Mouse (Mus musculus): ENCODE results near the gene Rplp2. TPM values are rescaled to one million over a fixed set of nuclear protein-coding genes. Genes with fewer than 3 reads are reported as not detected.

Rplp2 gene
- polyA plus RNA-seq, 1 experiment from 2014 or later, result 1,266 TPM

DNA sequence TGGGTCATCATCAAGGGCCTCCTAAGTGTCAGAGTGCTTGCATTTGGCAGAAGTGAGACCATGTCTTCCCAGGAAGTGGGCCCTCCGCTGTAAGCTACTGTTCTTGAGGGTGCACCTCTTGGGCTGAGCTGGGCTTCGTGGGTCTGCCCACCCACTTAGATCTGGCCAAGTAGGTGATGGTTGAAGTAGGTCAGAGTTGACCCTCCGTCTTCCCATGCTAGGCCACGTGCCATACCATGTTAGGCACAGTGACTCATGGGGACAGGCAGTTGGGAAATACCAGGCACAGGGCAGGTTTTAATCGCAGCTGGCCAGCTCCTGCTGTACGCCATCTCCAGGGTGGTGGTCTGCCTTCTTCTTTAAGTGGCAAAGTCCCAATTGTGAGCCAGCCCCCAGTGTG lies 9.6 kb downstream of the Rplp2 start:
- no peak overlapping the region for H3K4me2 ChIP-seq (ENCODE audit: low read depth, low read length)
- peaks cover 36% of the 10 kb centered on the region for H3K4me1 ChIP-seq (replicated peaks; ENCODE audit: control insufficient read depth, insufficient read depth, low read length)
- H3K4me3 ChIP-seq (ENCODE audit: low read length), result no peak overlapping the region
- peaks cover 9% of the 10 kb centered on the region for H3K27me3 ChIP-seq (ENCODE audit: control insufficient read depth, insufficient read depth, low read depth, low read length)
- H3K9me3 ChIP-seq (ENCODE audit: control insufficient read depth, low read length), result no peaks in the 10 kb centered on the region
- H3K36me3 ChIP-seq (ENCODE audit: control insufficient read depth, insufficient read depth, low read length), result peaks cover 10% of the 10 kb centered on the region; the same call in 1 of the 2 replicates
- ATAC-seq (ENCODE audit: low read depth), result no peak
- no peak overlapping the region for H3K9ac ChIP-seq (ENCODE audit: low read length)
- 81% methylated on average over 6 of the region's 6 CpGs for WGBS
- no peak overlapping the region for H3K27ac ChIP-seq (ENCODE audit: low read length)

DNA sequence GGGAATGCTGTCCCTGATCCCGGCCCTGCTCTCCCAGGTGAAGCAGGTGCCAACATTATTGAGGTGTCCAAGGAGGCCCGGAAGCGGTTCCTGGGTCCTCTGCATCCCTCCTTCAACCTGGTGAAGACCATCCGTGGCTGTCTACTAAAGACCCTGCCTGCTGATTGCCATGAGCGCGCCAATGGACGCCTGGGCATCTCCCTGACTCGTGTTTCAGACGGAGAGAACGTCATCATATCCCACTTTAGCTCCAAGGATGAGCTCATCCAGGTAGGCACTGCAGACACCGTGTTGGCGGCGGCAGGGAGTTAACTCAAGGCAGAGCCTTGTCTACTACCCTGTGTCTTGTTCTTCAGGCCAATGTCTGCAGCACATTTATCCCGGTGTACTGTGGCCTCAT lies 10.1 kb downstream of the Rplp2 start:
- ATAC-seq (ENCODE audit: low read depth), result no peak
- peaks cover 14% of the 10 kb centered on the region for H3K27me3 ChIP-seq (ENCODE audit: control insufficient read depth, insufficient read depth, low read depth, low read length)
- H3K4me2 ChIP-seq (ENCODE audit: low read depth, low read length), result no peak overlapping the region
- H3K4me3 ChIP-seq (ENCODE audit: low read length), result no peak overlapping the region
- H3K9ac ChIP-seq (ENCODE audit: low read length), result no peak overlapping the region
- 94% methylated on average over 14 of the region's 14 CpGs for WGBS
- H3K36me3 ChIP-seq (ENCODE audit: control insufficient read depth, insufficient read depth, low read length), result 0 out of 2 replicates have a peak, but pooled peaks cover 6% of the 10 kb centered on the region
- H3K9me3 ChIP-seq (ENCODE audit: control insufficient read depth, low read length), result no peaks in the 10 kb centered on the region
- no peak overlapping the region for H3K27ac ChIP-seq (ENCODE audit: low read length)
- peaks cover 41% of the 10 kb centered on the region for H3K4me1 ChIP-seq (replicated peaks; ENCODE audit: control insufficient read depth, insufficient read depth, low read length)

DNA sequence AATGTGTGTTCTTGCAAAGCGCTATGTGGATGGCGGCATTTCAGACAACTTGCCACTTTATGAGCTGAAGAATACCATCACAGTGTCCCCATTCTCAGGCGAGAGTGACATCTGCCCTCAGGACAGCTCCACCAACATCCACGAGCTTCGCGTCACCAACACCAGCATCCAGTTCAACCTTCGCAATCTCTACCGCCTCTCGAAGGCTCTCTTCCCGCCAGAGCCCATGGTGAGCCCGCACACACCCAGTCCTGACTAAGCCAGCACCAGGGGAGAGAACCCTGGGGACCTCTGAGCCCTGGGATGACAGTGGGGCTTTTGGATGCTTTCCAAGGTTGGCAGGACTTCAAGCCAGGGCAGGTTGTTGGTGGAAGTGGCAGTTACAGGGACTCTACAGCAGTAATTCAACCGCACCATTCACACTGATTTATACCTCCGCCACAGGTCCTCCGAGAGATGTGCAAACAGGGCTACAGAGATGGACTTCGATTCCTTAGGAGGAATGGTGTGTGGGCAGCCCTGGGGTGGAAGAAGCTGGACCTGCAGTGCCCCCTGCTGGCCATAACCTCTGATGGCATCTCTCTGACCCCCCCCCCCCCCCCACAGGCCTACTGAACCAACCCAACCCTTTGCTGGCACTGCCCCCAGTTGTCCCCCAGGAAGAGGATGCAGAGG lies 11.0 kb downstream of the Rplp2 start:
- Histone ChIP-seq H3K27me3 (ENCODE audit: control insufficient read depth, insufficient read depth, low read depth, low read length) (peaks cover 17% of the 10 kb centered on the region), H3K27ac (ENCODE audit: low read length) (no peak overlapping the region), H3K9me3 (ENCODE audit: control insufficient read depth, low read length) (no peaks in the 10 kb centered on the region), H3K4me2 (ENCODE audit: low read depth, low read length) (no peak overlapping the region), H3K36me3 (ENCODE audit: control insufficient read depth, insufficient read depth, low read length) (0 out of 2 replicates have a peak, but pooled peaks cover 6% of the 10 kb centered on the region), H3K4me1 (replicated peaks; ENCODE audit: control insufficient read depth, insufficient read depth, low read length) (peaks cover 44% of the 10 kb centered on the region), H3K9ac (ENCODE audit: low read length) (no peak overlapping the region), H3K4me3 (ENCODE audit: low read length) (no peak overlapping the region)
- WGBS, result 75% methylated on average over 15 of the region's 15 CpGs
- no peak for ATAC-seq (ENCODE audit: low read depth)

DNA sequence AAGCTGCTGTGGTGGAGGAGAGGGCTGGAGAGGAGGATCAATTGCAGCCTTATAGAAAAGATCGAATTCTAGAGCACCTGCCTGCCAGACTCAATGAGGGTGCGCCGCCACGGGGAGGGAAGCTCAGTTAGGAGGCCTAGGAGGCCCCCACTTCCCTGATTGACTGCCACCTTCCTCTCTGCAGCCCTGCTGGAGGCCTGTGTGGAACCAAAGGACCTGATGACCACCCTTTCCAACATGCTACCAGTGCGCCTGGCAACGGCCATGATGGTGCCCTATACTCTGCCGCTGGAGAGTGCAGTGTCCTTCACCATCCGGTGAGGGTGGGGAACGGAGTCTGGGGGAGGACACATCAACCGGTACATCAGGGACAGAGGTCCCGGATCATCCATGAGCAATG lies 11.5 kb downstream of the Rplp2 start:
- Histone ChIP-seq H3K27ac (ENCODE audit: low read length) (no peak overlapping the region), H3K27me3 (ENCODE audit: control insufficient read depth, insufficient read depth, low read depth, low read length) (peaks cover 23% of the 10 kb centered on the region), H3K4me2 (ENCODE audit: low read depth, low read length) (no peak overlapping the region), H3K36me3 (ENCODE audit: control insufficient read depth, insufficient read depth, low read length) (0 out of 2 replicates have a peak, but pooled peaks cover 6% of the 10 kb centered on the region), H3K4me1 (replicated peaks; ENCODE audit: control insufficient read depth, insufficient read depth, low read length) (peaks cover 41% of the 10 kb centered on the region), H3K9ac (ENCODE audit: low read length) (no peak overlapping the region), H3K4me3 (ENCODE audit: low read length) (no peak overlapping the region), H3K9me3 (ENCODE audit: control insufficient read depth, low read length) (no peaks in the 10 kb centered on the region)
- no peak for ATAC-seq (ENCODE audit: low read depth)
- 91% methylated on average over 11 of the region's 11 CpGs for WGBS

DNA sequence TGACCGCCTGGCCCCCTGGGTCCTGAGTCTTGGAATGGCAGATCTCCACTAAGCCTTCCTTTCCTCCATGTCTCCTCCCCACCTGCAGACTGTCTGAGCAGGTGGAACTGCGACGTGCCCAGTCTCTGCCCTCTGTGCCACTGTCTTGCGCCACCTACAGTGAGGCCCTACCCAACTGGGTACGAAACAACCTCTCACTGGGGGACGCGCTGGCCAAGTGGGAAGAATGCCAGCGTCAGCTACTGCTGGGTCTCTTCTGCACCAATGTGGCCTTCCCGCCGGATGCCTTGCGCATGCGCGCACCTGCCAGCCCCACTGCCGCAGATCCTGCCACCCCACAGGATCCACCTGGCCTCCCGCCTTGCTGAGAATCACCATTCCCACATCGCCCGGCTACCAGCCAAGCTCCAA lies 12.1 kb downstream of the Rplp2 start:
- Histone ChIP-seq H3K27me3 (ENCODE audit: control insufficient read depth, insufficient read depth, low read depth, low read length) (peaks cover 29% of the 10 kb centered on the region), H3K4me3 (ENCODE audit: low read length) (no peak overlapping the region), H3K9ac (ENCODE audit: low read length) (no peak overlapping the region), H3K27ac (ENCODE audit: low read length) (no peak overlapping the region), H3K4me1 (replicated peaks; ENCODE audit: control insufficient read depth, insufficient read depth, low read length) (peaks cover 45% of the 10 kb centered on the region), H3K36me3 (ENCODE audit: control insufficient read depth, insufficient read depth, low read length) (0 out of 2 replicates have a peak, but pooled peaks cover 6% of the 10 kb centered on the region), H3K4me2 (ENCODE audit: low read depth, low read length) (no peak overlapping the region), H3K9me3 (ENCODE audit: control insufficient read depth, low read length) (no peaks in the 10 kb centered on the region)
- WGBS, result 88% methylated on average over 17 of the region's 17 CpGs
- no peak for ATAC-seq (ENCODE audit: low read depth)

DNA sequence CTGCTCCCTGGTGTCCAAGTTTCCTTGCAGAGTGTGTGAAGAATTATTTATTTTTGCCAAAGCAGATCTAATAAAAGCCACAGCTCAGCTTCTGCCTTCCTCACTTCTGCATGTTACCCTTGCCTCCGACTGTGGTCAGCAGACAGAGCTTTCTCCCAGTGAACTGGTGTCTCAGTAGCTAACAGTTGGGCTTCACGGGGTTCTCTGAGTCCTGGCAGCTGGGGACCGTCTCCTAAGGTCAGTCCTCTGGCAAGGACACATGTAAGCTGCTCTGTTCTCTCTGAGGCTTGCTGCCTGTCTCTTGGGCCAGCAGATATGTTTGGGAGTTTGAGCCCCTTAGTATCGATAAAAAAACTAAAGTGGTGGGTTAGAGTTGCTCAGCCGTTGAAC lies 12.8 kb downstream of the Rplp2 start:
- Histone ChIP-seq H3K36me3 (ENCODE audit: control insufficient read depth, insufficient read depth, low read length) (0 out of 2 replicates have a peak, but pooled peaks cover 6% of the 10 kb centered on the region), H3K4me3 (ENCODE audit: low read length) (no peak overlapping the region), H3K9me3 (ENCODE audit: control insufficient read depth, low read length) (no peaks in the 10 kb centered on the region), H3K4me1 (replicated peaks; ENCODE audit: control insufficient read depth, insufficient read depth, low read length) (peaks cover 46% of the 10 kb centered on the region), H3K27ac (ENCODE audit: low read length) (peak overlapping the region; percentile 47), H3K4me2 (ENCODE audit: low read depth, low read length) (no peak overlapping the region), H3K9ac (ENCODE audit: low read length) (no peak overlapping the region), H3K27me3 (ENCODE audit: control insufficient read depth, insufficient read depth, low read depth, low read length) (peaks cover 34% of the 10 kb centered on the region)
- no peak for ATAC-seq (ENCODE audit: low read depth)
- 30% methylated on average over 5 of the region's 5 CpGs for WGBS

DNA sequence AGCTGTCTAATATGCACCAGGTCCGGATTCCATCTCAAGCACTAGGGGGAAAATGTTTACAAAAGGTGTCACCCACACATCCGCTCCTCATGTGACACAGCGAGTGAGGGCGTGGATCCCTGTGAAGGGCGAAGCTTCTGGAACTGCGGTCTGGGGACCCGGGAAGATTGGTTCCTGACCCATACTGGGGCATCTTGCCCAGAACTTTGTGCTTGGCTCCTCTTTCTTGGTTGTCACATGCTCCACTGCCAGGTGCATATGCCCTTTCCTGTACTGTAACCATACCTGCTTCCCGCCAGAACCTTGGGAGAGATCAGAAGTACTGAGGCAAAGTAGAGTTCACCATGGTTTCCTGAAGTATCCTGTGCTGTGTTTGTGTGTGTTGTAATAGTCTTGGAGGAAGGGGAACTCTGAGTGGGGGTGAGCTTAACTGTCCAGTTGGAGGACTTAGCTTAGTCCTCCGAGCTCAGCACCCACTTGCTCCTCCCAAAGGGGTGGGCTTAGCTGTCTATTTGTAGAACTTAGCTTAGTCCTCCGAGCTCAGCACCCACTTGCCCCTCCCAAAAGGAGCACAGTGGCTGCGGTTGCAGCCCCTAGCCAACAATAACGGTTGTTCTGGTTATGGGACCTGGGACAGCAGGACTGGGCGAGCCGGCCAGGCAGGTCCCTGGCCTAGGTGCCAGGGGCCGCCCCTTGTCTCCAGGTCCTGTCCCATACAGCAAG lies 13.4 kb downstream of the Rplp2 start, which contains the start of gene Cracr2b:
Cracr2b (plus strand) TSS at position 704 of the 723 bp plus-strand sequence.
- 44% methylated on average over 15 of the region's 15 CpGs for WGBS
- 0 out of 2 replicates have a peak, but pooled peaks have one; percentile 4 for ATAC-seq (ENCODE audit: low read depth)
- Histone ChIP-seq H3K36me3 (ENCODE audit: control insufficient read depth, insufficient read depth, low read length) (0 out of 2 replicates have a peak, but pooled peaks cover 6% of the 10 kb centered on the region), H3K4me3 (ENCODE audit: low read length) (peak within 1 kb of the TSS; percentile 54), H3K9me3 (ENCODE audit: control insufficient read depth, low read length) (no peaks in the 10 kb centered on the region), H3K4me1 (replicated peaks; ENCODE audit: control insufficient read depth, insufficient read depth, low read length) (peaks cover 50% of the 10 kb centered on the region), H3K9ac (ENCODE audit: low read length) (peak within 1 kb of the TSS; percentile 74), H3K27me3 (ENCODE audit: control insufficient read depth, insufficient read depth, low read depth, low read length) (peaks cover 38% of the 10 kb centered on the region), H3K27ac (ENCODE audit: low read length) (peak within 1 kb of the TSS; percentile 47), H3K4me2 (ENCODE audit: low read depth, low read length) (peak within 1 kb of the TSS; percentile 79)

DNA sequence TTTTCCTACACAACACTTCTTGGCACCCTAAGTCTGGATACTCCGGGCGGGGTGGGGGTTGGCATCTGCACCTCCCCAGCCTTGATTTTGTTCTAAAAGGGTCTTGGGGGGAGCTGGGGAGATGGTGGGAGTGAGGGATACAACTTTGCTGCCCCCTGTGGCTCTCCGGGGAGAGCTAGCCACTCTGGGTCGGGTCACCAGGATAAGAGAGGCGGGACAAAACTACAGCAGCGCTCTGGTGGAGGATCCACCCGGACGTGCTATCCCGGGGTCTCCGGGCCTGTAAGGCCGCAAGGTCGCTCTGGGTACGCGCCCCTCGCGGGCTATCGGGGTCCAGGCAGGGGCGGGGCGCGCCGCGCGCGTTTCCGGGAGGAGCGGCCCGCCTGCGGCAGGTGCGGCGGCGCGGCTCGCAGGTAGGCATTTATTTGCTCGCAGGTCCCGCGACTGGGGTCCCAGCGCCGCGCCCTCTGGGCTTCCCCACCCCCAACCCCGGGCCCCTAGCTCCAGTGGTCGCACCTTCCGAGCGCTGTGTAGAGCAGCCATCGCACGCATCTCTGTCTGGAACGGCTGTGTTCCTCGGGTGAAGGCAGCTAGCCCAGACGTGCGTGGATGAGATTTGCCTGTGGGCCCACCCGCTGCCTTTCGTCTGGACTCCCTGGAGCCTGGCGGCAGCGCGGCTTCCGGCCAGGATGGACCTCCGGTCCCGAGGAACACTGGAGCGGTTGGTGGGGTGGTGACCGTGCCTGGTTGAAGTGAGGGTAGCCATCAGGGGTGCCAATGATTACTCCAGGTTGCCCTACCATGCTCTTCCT lies 14.6 kb downstream of the Rplp2 start:
- peaks cover 48% of the 10 kb centered on the region for H3K4me1 ChIP-seq (replicated peaks; ENCODE audit: control insufficient read depth, insufficient read depth, low read length)
- H3K4me3 ChIP-seq (ENCODE audit: low read length), result peak overlapping the region; percentile 54
- H3K27me3 ChIP-seq (ENCODE audit: control insufficient read depth, insufficient read depth, low read depth, low read length), result peaks cover 38% of the 10 kb centered on the region
- no peaks in the 10 kb centered on the region for H3K9me3 ChIP-seq (ENCODE audit: control insufficient read depth, low read length)
- peak overlapping the region; percentile 74 for H3K9ac ChIP-seq (ENCODE audit: low read length)
- H3K36me3 ChIP-seq (ENCODE audit: control insufficient read depth, insufficient read depth, low read length), result 0 out of 2 replicates have a peak, but pooled peaks cover 6% of the 10 kb centered on the region
- 2% methylated on average over 55 of the region's 59 CpGs for WGBS
- H3K27ac ChIP-seq (ENCODE audit: low read length), result peak overlapping the region; percentile 44
- H3K4me2 ChIP-seq (ENCODE audit: low read depth, low read length), result peak overlapping the region; percentile 79
- ATAC-seq (ENCODE audit: low read depth), result peak; percentile 15; the same call in 1 of the 2 replicates
